Mouse (Mus musculus) hindbrain, postnatal 0 days (tissue): ENCODE measurements around the gene Rpl9. TPM values are rescaled to one million over a fixed set of nuclear protein-coding genes. Genes with fewer than 3 reads are reported as not detected.
A peak's percentile ranks its signal among the peaks of the same experiment; 100 is the strongest.

Experiments used
- ATAC-seq: fragments of 200-750 bp; cut with Nextera tagmentation; 2 replicates; pipeline ENCODE4 v1.8.0; 2017; ENCODE audit warnings: mild to moderate bottlenecking, moderate TSS enrichment, moderate library complexity
- DNase-seq: peaks from one replicate; pipeline ENCODE4 v3.0.0-alpha.2; 2015; ENCODE audit warnings: low spot score
- H3K27ac ChIP-seq: fragments of 300-500 bp; sonication (generic); 2 replicates; pipeline ENCODE4 v1.5.1; 2014; ENCODE audit warnings: mild to moderate bottlenecking
- H3K27me3 ChIP-seq: fragments of 300-500 bp; sonication (generic); 2 replicates; pipeline ENCODE4 v1.6.1; 2014; ENCODE audit warnings: low read length, mixed read lengths; ENCODE audit not compliant: insufficient read depth
- H3K36me3 ChIP-seq: fragments of 300-500 bp; sonication (generic); 2 replicates; pipeline ENCODE4 v1.6.1; 2014; ENCODE audit warnings: low read length, mixed read lengths; ENCODE audit not compliant: insufficient read depth
- H3K4me1 ChIP-seq: fragments of 300-500 bp; sonication (generic); 2 replicates; pipeline ENCODE4 v1.6.1; 2014; ENCODE audit warnings: antibody characterized with exemption, low read length, mixed read lengths; ENCODE audit not compliant: insufficient read depth
- H3K4me2 ChIP-seq: fragments of 300-500 bp; sonication (generic); 2 replicates; pipeline ENCODE4 v1.6.1; 2014; ENCODE audit warnings: low read depth, mild to moderate bottlenecking, low read length, moderate library complexity, mixed read lengths
- H3K4me3 ChIP-seq: fragments of 300-500 bp; sonication (generic); 2 replicates; pipeline ENCODE4 v1.5.1; 2014; ENCODE audit warnings: low read length
- H3K9ac ChIP-seq: fragments of 300-500 bp; sonication (generic); replicated peaks from 2 replicates; pipeline ENCODE4 v1.6.1; 2014; ENCODE audit warnings: mild to moderate bottlenecking, low read length, moderate library complexity, mixed read lengths
- H3K9me3 ChIP-seq: fragments of 300-500 bp; sonication (generic); 2 replicates; pipeline ENCODE4 v1.6.1; 2016; ENCODE audit warnings: low read length, mixed read lengths
- CTCF ChIP-seq: IDR thresholded peaks from 2 replicates; pipeline ENCODE4 v1.5.1; 2016; ENCODE audit warnings: antibody characterized with exemption, control low read depth, low read depth
- WGBS: fragments of 180-500 bp; shearing (Covaris S2); extraction: QIAGEN DNeasy Blood & Tissue Kit; methylation state at CpG from one replicate; pipeline ENCODE4 v1.1.7; 2014; 5-methylcytosine and 5-hydroxymethylcytosine counted together
- polyA plus RNA-seq: library from polyadenylated mRNA; unstranded; fragments of >200 nt; fragmentation: Nextera tagmentation; extraction: Ambion mirVana; gene quantifications from 2 replicates; pipeline ENCODE4 v1.2.1, GENCODE M21; 2015
- total RNA-seq: library from RNA; depleted of rRNA; stranded (reverse); fragments of >200 nt; gene quantifications from 2 replicates; pipeline ENCODE4 v1.2.3, GENCODE M21; 2014; rRNA removed

The Rpl9 gene
- total and polyA plus RNA-seq, 2 experiments from 2014 or later, result 640 to 890 TPM

- Histone ChIP-seq H3K27ac (no peak overlapping the region), H3K4me2 (no peak overlapping the region), H3K27me3 (no peaks in the 10 kb centered on the region), H3K9ac (no peak overlapping the region), H3K9me3 (no peaks in the 10 kb centered on the region), H3K4me3 (no peak overlapping the region), H3K36me3 (no peaks in the 10 kb centered on the region), H3K4me1 (no peaks in the 10 kb centered on the region)
- ATAC-seq (no peak), DNase-seq (no peak)
- no peak for TF ChIP-seq CTCF
- 61% methylated on average over 10 of the region's 10 CpGs for WGBS
These were observed 40.7 kb downstream of the Rpl9 start for GRCm38 (mm10) chr5:65350508-65350907.

GRCm38 (mm10) chr5:65348168-65348567 lies 43.1 kb downstream of the Rpl9 start, which contains the start of gene Klb:
TSS of gene Klb (plus strand) at chr5:65348314.
- peak within 1 kb of the TSS; percentile 13; the same call in 1 of the 2 replicates for H3K4me3 ChIP-seq
- no peak within 1 kb of the TSS for H3K27ac ChIP-seq
- no peak for ATAC-seq
- H3K27me3 ChIP-seq, result no peaks in the 10 kb centered on the region
- H3K4me2 ChIP-seq, result peak within 1 kb of the TSS; percentile 53
- H3K4me1 ChIP-seq, result no peaks in the 10 kb centered on the region
- DNase-seq, result peak; percentile 5
- WGBS, result 36% methylated on average over 15 of the region's 15 CpGs
- H3K9me3 ChIP-seq, result no peaks in the 10 kb centered on the region
- no peaks in the 10 kb centered on the region for H3K36me3 ChIP-seq
- H3K9ac ChIP-seq, result no peak within 1 kb of the TSS
- TF ChIP-seq CTCF, result no peak

DNA sequence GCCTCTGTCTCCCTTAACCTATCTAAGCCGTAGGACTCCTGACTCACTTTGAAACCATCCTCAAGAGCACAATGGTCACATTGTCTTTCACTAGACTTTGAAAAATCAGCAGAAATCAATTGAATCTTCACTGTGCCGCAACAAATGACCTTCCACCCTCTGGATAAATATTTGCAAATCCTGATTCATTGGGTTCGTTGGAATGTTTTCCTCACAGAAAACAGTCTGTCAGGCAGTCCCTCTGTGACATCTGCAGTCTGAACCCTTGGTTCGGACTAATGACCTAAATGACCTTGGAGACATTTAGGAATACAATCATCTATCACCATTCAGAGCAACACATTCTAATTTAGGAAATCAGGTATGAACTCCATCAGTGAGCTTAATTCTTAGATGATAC lies 51.1 kb downstream of the Rpl9 start:
- H3K4me2 ChIP-seq, result no peak overlapping the region
- H3K9ac ChIP-seq, result no peak overlapping the region
- H3K4me1 ChIP-seq, result no peaks in the 10 kb centered on the region
- TF ChIP-seq CTCF, result no peak
- DNase-seq (no peak), ATAC-seq (no peak)
- no peak overlapping the region for H3K27ac ChIP-seq
- H3K4me3 ChIP-seq, result no peak overlapping the region
- no peaks in the 10 kb centered on the region for H3K27me3 ChIP-seq
- H3K9me3 ChIP-seq, result no peaks in the 10 kb centered on the region
- 57% methylated on average over 4 of the region's 4 CpGs for WGBS
- no peaks in the 10 kb centered on the region for H3K36me3 ChIP-seq

- no peak overlapping the region for H3K9ac ChIP-seq
- H3K4me2 ChIP-seq, result no peak overlapping the region
- no peak overlapping the region for H3K4me3 ChIP-seq
- WGBS, result 79% methylated on average over 6 of the region's 6 CpGs
- H3K4me1 ChIP-seq, result no peaks in the 10 kb centered on the region
- H3K27ac ChIP-seq, result no peak overlapping the region
- no peaks in the 10 kb centered on the region for H3K27me3 ChIP-seq
- TF ChIP-seq CTCF, result 0 out of 2 replicates have a peak, but pooled peaks have one; percentile 7
- H3K9me3 ChIP-seq, result no peaks in the 10 kb centered on the region
- H3K36me3 ChIP-seq, result no peaks in the 10 kb centered on the region
- ATAC-seq (no peak), DNase-seq (no peak)
These were observed 52.9 kb downstream of the Rpl9 start for GRCm38 (mm10) chr5:65338394-65338793.

Other genes starting within 250 kb of the Rpl9 start
- gene Wdr19, start 191.7 kb downstream of the Rpl9 start, total RNA-seq, result 11.1 and 12.9 TPM in 2 replicates
- gene Wdr19, start 191.7 kb downstream of the Rpl9 start, polyA plus RNA-seq, result 8.1 and 9.6 TPM in 2 replicates
- 18.6 and 26.0 TPM in 2 replicates for gene Rfc1, start 55.8 kb downstream of the Rpl9 start, total RNA-seq
- gene Rfc1, start 55.8 kb downstream of the Rpl9 start, polyA plus RNA-seq, result 31.2 and 33.0 TPM in 2 replicates
- gene Klb, start 43.1 kb downstream of the Rpl9 start, total RNA-seq, result 0.14 TPM in 1 of 2 replicates, not detected in the other
- gene Klb, start 43.1 kb downstream of the Rpl9 start, polyA plus RNA-seq, result 0.09 and 0.13 TPM in 2 replicates
- gene Lias, start 53 bp upstream of the Rpl9 start, total RNA-seq, result 19.4 and 23.4 TPM in 2 replicates
- gene Lias, start 53 bp upstream of the Rpl9 start, polyA plus RNA-seq, result 65.5 and 66.8 TPM in 2 replicates
- 15.0 and 18.8 TPM in 2 replicates for gene Ugdh, start 44.5 kb upstream of the Rpl9 start, total RNA-seq
- 30.7 and 32.1 TPM in 2 replicates for gene Ugdh, start 44.5 kb upstream of the Rpl9 start, polyA plus RNA-seq
- not detected in 2 replicates for gene Gm43552, start 101.4 kb upstream of the Rpl9 start, total RNA-seq
- gene Gm43552, start 101.4 kb upstream of the Rpl9 start, polyA plus RNA-seq, result not detected in 2 replicates
- gene Smim14, start 145.7 kb upstream of the Rpl9 start, total RNA-seq, result 153 and 155 TPM in 2 replicates
- gene Smim14, start 145.7 kb upstream of the Rpl9 start, polyA plus RNA-seq, result 200 and 229 TPM in 2 replicates
- gene Ube2k, start 145.8 kb upstream of the Rpl9 start, total RNA-seq, result 36.5 and 41.9 TPM in 2 replicates
- gene Ube2k, start 145.8 kb upstream of the Rpl9 start, polyA plus RNA-seq, result 199 and 204 TPM in 2 replicates